Mouse (Mus musculus) myocyte (in vitro differentiated cells): Measurements from ENCODE around the gene Efcab9.

Experiments
- CEBPB ChIP-seq: IDR thresholded peaks from 2 replicates; pipeline ENCODE4 v1.6.1; 2011; ENCODE audit warnings: mild to moderate bottlenecking, moderate library complexity; ENCODE audit not compliant: poor library complexity, insufficient read depth, severe bottlenecking
- E2F4 ChIP-seq: IDR thresholded peaks from one replicate; pipeline ENCODE4 v1.6.1; 2011; ENCODE audit warnings: mild to moderate bottlenecking, control low read depth, moderate library complexity; ENCODE audit not compliant: insufficient read depth
- MAX ChIP-seq: IDR thresholded peaks from one replicate; pipeline ENCODE4 v1.6.1; 2011; ENCODE audit warnings: low read depth, mild to moderate bottlenecking, control low read depth
- MYOD1 ChIP-seq, 3 experiments: IDR thresholded peaks; one replicate each; pipeline ENCODE4 v1.6.1; 2011; ENCODE audit warnings: control low read depth in 2 of 3, low read depth in 2 of 3, mild to moderate bottlenecking in 2 of 3, moderate library complexity in 1 of 3; ENCODE audit not compliant: insufficient read length in 2 of 3, control insufficient read depth in 1 of 3
- MYOG ChIP-seq, 3 experiments: IDR thresholded peaks; one replicate each; pipeline ENCODE4 v1.6.1; 2011; ENCODE audit warnings: control low read depth in 2 of 3, low read depth in 2 of 3, mild to moderate bottlenecking in 2 of 3; ENCODE audit not compliant: insufficient read length in 2 of 3, control insufficient read depth in 1 of 3, insufficient read depth in 1 of 3
- POLR2A ChIP-seq: IDR thresholded peaks from one replicate; pipeline ENCODE4 v1.6.1; 2011; ENCODE audit warnings: low read depth, mild to moderate bottlenecking, control low read depth, moderate library complexity; ENCODE audit not compliant: insufficient read length
- POLR2AphosphoS2 ChIP-seq: IDR thresholded peaks from one replicate; pipeline ENCODE4 v1.6.1; 2011; ENCODE audit warnings: low read depth, control low read depth; ENCODE audit not compliant: insufficient read length
- SRF ChIP-seq: IDR thresholded peaks from one replicate; pipeline ENCODE4 v1.6.1; 2011; ENCODE audit warnings: low read depth; ENCODE audit not compliant: control insufficient read depth, insufficient read length
- TCF12 ChIP-seq: IDR thresholded peaks from one replicate; pipeline ENCODE4 v1.6.1; 2011; ENCODE audit warnings: mild to moderate bottlenecking, control low read depth; ENCODE audit not compliant: poor library complexity, insufficient read depth, severe bottlenecking
- TCF3 ChIP-seq: IDR thresholded peaks from one replicate; pipeline ENCODE4 v1.6.1; 2011; ENCODE audit warnings: low read depth, control low read depth; ENCODE audit not compliant: insufficient read length
- USF1 ChIP-seq: IDR thresholded peaks from one replicate; pipeline ENCODE4 v1.6.1; 2011; ENCODE audit warnings: low read depth, mild to moderate bottlenecking, control low read depth, moderate library complexity

DNA sequence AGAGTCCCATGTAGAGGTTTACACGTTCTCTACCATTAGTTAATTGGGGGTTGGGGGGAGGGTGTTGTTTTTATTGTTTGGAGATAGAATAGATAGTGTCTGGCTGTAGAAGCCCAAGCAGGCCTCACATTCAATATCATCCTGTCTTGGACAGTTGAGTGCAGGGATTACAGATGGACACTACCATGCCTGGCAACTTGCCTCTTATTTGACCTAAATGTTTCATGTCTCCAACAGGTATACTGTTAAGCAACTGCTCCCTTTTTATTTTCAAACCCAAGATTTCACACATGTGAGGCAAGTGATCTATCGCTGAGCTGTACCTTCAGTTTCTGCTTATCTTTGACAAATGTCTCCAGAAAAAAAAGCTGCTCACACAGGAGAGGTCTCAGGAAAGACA, 50.4 kb downstream of the Efcab9 start:
- no peak for TF ChIP-seq MYOG (IDR thresholded peaks at IDR 0.05; ENCODE audit: control insufficient read depth in 1 of 3, insufficient read depth in 1 of 3, insufficient read length in 2 of 3, low read depth in 2 of 3)
- TF ChIP-seq POLR2A = no peak
- TF ChIP-seq SRF = no peak
- TF ChIP-seq TCF12 = no peak
- TF ChIP-seq USF1 = no peak
- no peak for TF ChIP-seq MAX
- TF ChIP-seq TCF3 = no peak
- TF ChIP-seq POLR2AphosphoS2 = no peak
- TF ChIP-seq MYOD1 (IDR thresholded peaks at IDR 0.05; ENCODE audit: control insufficient read depth in 1 of 3, insufficient read length in 2 of 3, low read depth in 2 of 3) = no peak
- TF ChIP-seq E2F4 = no peak
- TF ChIP-seq CEBPB = no peak
